Mouse (Mus musculus) lung, postnatal 0 days (tissue): ENCODE measurements around the gene Rap1gap2. TPM values are rescaled to one million over a fixed set of nuclear protein-coding genes. Genes with fewer than 3 reads are reported as not detected.

Experiments used
- ATAC-seq: fragments of 200-750 bp; cut with Nextera tagmentation; 2 replicates; pipeline ENCODE4 v1.8.0; 2017; ENCODE audit warnings: moderate library complexity
- DNase-seq: peaks from one replicate; pipeline ENCODE4 v3.0.0-alpha.2; 2016; ENCODE audit warnings: low spot score
- H3K27ac ChIP-seq: fragments of 300-500 bp; sonication (generic); 2 replicates; pipeline ENCODE4 v1.5.1; 2014; ENCODE audit warnings: antibody characterized with exemption, mild to moderate bottlenecking, low read length, mixed read lengths
- H3K27me3 ChIP-seq: fragments of 300-500 bp; sonication (generic); replicated peaks from 2 replicates; pipeline ENCODE4 v1.6.1; 2014; ENCODE audit warnings: low read length, mixed read lengths; ENCODE audit not compliant: insufficient read depth
- H3K36me3 ChIP-seq: fragments of 300-500 bp; sonication (generic); 2 replicates; pipeline ENCODE4 v1.6.1; 2014; ENCODE audit warnings: low read length, mixed read lengths; ENCODE audit not compliant: insufficient read depth
- H3K4me1 ChIP-seq: fragments of 300-500 bp; sonication (generic); 2 replicates; pipeline ENCODE4 v1.6.1; 2014; ENCODE audit warnings: antibody characterized with exemption, low read depth, low read length, mixed read lengths; ENCODE audit not compliant: insufficient read depth
- H3K4me2 ChIP-seq: fragments of 300-500 bp; sonication (generic); replicated peaks from 2 replicates; pipeline ENCODE4 v1.6.1; 2014; ENCODE audit warnings: low read depth, mild to moderate bottlenecking, low read length, moderate library complexity, mixed read lengths
- H3K4me3 ChIP-seq: fragments of 300-500 bp; sonication (generic); 2 replicates; pipeline ENCODE4 v1.5.1; 2014; ENCODE audit warnings: low read depth, low read length
- H3K9ac ChIP-seq: fragments of 300-500 bp; sonication (generic); replicated peaks from 2 replicates; pipeline ENCODE4 v1.6.1; 2014; ENCODE audit warnings: low read depth, mild to moderate bottlenecking
- H3K9me3 ChIP-seq: fragments of 300-500 bp; sonication (generic); 2 replicates; pipeline ENCODE4 v1.6.1; 2016; ENCODE audit warnings: low read length, mixed read lengths
- CTCF ChIP-seq: IDR thresholded peaks from 2 replicates; pipeline ENCODE4 v1.5.1; 2016; ENCODE audit warnings: antibody characterized with exemption, mild to moderate bottlenecking
- EP300 ChIP-seq: IDR thresholded peaks from 2 replicates; pipeline ENCODE4 v1.6.1; 2016; ENCODE audit warnings: antibody characterized with exemption, mild to moderate bottlenecking, control low read depth
- WGBS: fragments of 180-500 bp; shearing (Covaris S2); extraction: QIAGEN DNeasy Blood & Tissue Kit; methylation state at CpG from one replicate; pipeline ENCODE4 v1.1.7; 2014; 5-methylcytosine and 5-hydroxymethylcytosine counted together
- polyA plus RNA-seq: library from polyadenylated mRNA; unstranded; fragments of >200 nt; fragmentation: Nextera tagmentation; extraction: Ambion mirVana; gene quantifications from 2 replicates; pipeline ENCODE4 v1.2.1, GENCODE M21; 2015

Rap1gap2 gene
- polyA plus RNA-seq, 1 experiment from 2014 or later, result 1.1 TPM

DNA sequence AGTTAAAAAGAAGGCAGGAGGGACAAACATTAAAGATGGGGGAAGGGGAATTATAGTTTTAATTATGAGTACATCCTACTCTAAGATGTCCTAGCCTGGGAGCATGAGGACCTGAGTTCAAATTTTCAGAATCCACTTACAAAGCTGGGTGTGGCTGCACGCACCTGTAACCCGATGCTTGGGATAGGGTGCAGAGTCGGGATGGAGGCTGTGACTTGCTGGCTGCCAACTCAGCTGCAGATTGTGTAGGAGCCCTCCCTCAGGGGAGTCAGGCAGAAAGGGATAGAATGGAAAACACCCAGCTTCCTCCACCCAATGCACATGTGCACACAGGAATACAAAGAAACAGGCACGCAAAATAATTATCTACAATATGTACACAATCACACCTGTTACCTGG lies 2.7 kb upstream of the Rap1gap2 start:
- WGBS, result 55% methylated on average over 4 of the region's 4 CpGs
- DNase-seq (no peak), ATAC-seq (no peak)
- no peak overlapping the region for H3K4me3 ChIP-seq
- TF ChIP-seq CTCF (no peak), EP300 (no peak)
- H3K27me3 ChIP-seq, result peaks cover 14% of the 10 kb centered on the region
- H3K4me1 ChIP-seq, result no peaks in the 10 kb centered on the region
- no peaks in the 10 kb centered on the region for H3K36me3 ChIP-seq
- no peak overlapping the region for H3K27ac ChIP-seq
- H3K4me2 ChIP-seq, result no peak overlapping the region
- no peaks in the 10 kb centered on the region for H3K9me3 ChIP-seq
- no peak overlapping the region for H3K9ac ChIP-seq

DNA sequence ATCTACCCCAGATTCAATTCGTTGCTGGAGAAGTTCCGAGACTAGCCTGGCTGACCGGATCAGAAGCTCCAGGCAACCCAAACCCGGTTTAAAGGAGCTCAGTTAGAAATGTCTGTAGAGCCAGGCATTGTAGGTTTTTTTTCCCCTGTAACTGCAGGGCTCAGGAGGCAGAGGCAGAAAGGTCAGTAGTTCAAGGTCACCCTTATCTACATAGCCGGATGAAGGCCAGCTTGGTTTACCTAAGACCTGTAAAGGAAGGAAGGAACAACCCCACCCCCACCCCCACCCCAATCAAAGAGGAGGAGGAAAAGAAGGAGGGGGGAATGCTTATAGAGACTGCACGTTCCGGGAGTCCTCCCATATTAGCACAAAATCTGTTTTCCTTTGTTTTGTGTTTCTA lies 722 bp upstream of the Rap1gap2 start:
- no peak for TF ChIP-seq CTCF
- no peak for TF ChIP-seq EP300
- no peaks in the 10 kb centered on the region for H3K4me1 ChIP-seq
- H3K36me3 ChIP-seq, result no peaks in the 10 kb centered on the region
- peaks cover 14% of the 10 kb centered on the region for H3K27me3 ChIP-seq
- H3K27ac ChIP-seq, result no peak overlapping the region
- no peak for DNase-seq
- no peak overlapping the region for H3K4me2 ChIP-seq
- ATAC-seq, result no peak
- no peaks in the 10 kb centered on the region for H3K9me3 ChIP-seq
- WGBS, result 5% methylated on average over 7 of the region's 7 CpGs
- H3K4me3 ChIP-seq, result no peak overlapping the region
- no peak overlapping the region for H3K9ac ChIP-seq

DNA sequence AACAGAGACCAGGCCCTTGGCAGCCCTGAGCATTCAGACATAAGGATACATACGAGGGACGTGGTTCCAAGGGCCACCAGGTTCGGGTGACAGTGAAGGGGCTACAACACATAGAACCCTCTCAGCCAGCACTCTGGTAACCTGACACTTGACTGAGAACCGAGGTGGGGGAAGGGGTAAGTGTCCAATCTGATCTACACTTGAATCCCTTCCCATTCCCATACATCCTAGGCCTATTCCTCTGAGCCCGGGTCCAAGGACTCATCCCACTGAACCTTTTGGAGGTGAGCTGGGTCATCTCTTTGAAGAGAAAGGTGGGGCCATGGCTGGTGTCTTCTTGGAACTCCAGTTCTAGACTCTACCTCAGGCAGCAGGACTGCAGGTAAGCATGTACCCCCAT lies 647 bp downstream of the Rap1gap2 start:
- no peak for ATAC-seq
- Histone ChIP-seq H3K4me3 (no peak overlapping the region), H3K27ac (no peak overlapping the region), H3K27me3 (peaks cover 14% of the 10 kb centered on the region), H3K9me3 (no peaks in the 10 kb centered on the region), H3K4me2 (no peak overlapping the region), H3K4me1 (no peaks in the 10 kb centered on the region), H3K36me3 (no peaks in the 10 kb centered on the region), H3K9ac (no peak overlapping the region)
- no peak for DNase-seq
- 22% methylated on average over 5 of the region's 5 CpGs for WGBS
- no peak for TF ChIP-seq EP300
- no peak for TF ChIP-seq CTCF

DNA sequence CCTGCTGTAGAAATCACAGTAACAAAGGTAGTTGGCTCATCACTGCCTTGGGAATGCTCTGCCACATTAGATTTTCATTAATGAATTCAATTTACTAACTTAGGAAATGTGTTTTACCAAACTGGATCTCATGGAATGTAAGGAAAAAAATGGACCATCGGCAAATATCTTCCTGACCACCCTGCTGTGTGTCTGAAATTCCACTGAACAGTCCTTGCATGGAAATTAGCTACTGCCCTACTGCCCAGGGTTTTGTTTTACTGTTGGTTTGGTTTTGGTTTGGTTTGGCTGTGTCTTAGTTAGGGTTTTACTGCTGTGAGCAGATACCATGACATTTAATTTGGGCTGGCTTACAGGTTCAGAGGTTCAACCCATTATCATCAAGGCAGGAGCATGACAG lies 8.4 kb downstream of the Rap1gap2 start:
- Histone ChIP-seq H3K9me3 (no peaks in the 10 kb centered on the region), H3K36me3 (no peaks in the 10 kb centered on the region), H3K27ac (no peak overlapping the region), H3K4me3 (no peak overlapping the region), H3K4me1 (no peaks in the 10 kb centered on the region), H3K4me2 (no peak overlapping the region), H3K9ac (no peak overlapping the region), H3K27me3 (no peaks in the 10 kb centered on the region)
- ATAC-seq (no peak), DNase-seq (no peak)
- WGBS, result 91% methylated on average over 1 of the region's 1 CpGs
- TF ChIP-seq EP300 (no peak), CTCF (no peak)

DNA sequence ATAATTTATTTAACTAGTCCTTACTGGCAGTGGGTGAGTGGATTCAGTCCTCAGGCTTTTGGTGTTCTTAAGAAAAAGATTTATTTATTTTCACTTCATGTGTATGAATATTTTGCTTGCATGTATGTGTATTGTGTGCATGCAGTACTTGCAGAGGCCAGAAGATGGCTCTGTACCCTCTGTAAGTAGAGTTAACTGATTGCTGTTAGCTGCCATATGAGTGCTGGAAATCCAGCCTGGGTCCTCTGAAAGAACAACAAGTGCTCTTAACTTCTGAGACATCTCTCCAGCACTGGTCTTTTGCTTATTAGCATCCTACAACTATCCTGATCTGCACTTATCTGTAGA lies 12.8 kb downstream of the Rap1gap2 start:
- no peak for TF ChIP-seq EP300
- no peak for TF ChIP-seq CTCF
- Histone ChIP-seq H3K4me1 (no peaks in the 10 kb centered on the region), H3K27ac (no peak overlapping the region), H3K9ac (no peak overlapping the region), H3K9me3 (no peaks in the 10 kb centered on the region), H3K27me3 (no peaks in the 10 kb centered on the region), H3K36me3 (no peaks in the 10 kb centered on the region), H3K4me2 (no peak overlapping the region), H3K4me3 (no peak overlapping the region)
- ATAC-seq (no peak), DNase-seq (no peak)

DNA sequence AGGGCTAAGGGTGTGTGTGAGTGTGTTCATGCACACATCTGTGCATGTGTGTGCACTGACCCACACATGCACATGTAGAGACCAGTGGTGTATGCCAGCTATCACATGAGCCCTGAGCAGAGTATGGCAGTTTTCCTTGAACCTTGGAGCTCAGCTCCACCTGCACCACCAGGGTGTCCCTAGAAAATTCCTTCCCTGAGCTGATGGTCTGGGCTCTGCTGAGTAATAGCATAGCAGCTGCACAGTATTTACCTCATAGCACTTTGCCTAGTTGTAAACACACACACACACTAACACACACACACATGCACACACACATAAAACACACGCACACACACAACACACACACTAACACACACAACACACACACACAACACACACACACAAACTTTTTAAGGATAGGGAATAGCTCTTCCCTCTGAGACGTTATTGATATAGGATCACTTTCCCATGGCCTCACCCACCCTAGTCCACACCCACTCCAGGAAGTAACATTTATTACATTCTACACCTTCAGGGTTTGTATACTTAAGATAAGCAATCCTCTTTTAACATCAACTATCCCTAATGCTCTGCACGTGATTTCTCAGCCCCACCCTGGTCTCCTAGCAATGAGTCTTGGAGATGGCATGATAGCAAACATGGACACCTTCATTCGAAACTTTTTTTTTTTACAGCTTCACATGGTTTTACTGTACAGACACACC lies 13.3 kb downstream of the Rap1gap2 start:
- no peaks in the 10 kb centered on the region for H3K4me1 ChIP-seq
- H3K4me3 ChIP-seq, result no peak overlapping the region
- no peak overlapping the region for H3K27ac ChIP-seq
- H3K27me3 ChIP-seq, result no peaks in the 10 kb centered on the region
- DNase-seq, result no peak
- WGBS, result 46% methylated on average over 4 of the region's 4 CpGs
- H3K9me3 ChIP-seq, result no peaks in the 10 kb centered on the region
- TF ChIP-seq CTCF, result no peak
- no peak for TF ChIP-seq EP300
- no peak for ATAC-seq
- no peak overlapping the region for H3K4me2 ChIP-seq
- H3K36me3 ChIP-seq, result no peaks in the 10 kb centered on the region
- H3K9ac ChIP-seq, result no peak overlapping the region

DNA sequence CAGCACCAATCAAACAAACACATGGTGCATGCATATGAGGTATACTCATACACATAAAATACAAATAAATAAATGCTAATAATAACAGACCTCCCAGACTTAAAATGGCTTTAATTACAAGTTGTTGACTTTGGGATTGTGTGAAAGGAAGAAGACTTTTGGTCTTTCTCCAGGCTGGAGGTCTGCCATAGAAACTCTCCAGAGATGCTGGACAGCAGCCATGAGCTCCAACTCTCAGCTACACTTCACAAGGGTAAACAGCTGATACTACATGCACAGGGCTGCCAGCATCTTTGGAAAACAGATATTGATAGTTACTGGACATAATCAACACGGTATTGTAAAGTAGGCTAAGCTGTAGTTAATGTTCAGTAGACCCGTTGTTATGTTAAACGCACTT lies 18.5 kb downstream of the Rap1gap2 start:
- TF ChIP-seq CTCF, result no peak
- no peak for TF ChIP-seq EP300
- H3K4me1 ChIP-seq, result no peaks in the 10 kb centered on the region
- H3K9ac ChIP-seq, result no peak overlapping the region
- H3K36me3 ChIP-seq, result no peaks in the 10 kb centered on the region
- WGBS, result 66% methylated on average over 3 of the region's 3 CpGs
- DNase-seq (no peak), ATAC-seq (no peak)
- H3K27me3 ChIP-seq, result peaks cover 31% of the 10 kb centered on the region
- no peak overlapping the region for H3K4me3 ChIP-seq
- H3K27ac ChIP-seq, result no peak overlapping the region
- H3K9me3 ChIP-seq, result no peaks in the 10 kb centered on the region
- H3K4me2 ChIP-seq, result no peak overlapping the region
